18 mouse cellular contexts compared by ENCODE assay signal in genomic region chr4:119859454-119859853, GRCm38 (mm10).
A peak's percentile ranks its signal among the peaks of the same experiment; 100 is the strongest.
DNase-seq lines count a peak whose midpoint lies in the region; ATAC-seq and TF ChIP-seq lines count a peak whose summit lies in the region.
"Had no signal": no experiment of that assay in that cellular context is flagged by ENCODE, and none has a peak within 500 bp of the region (broad histone marks: within the 10 kb centered on the region; RNA-seq: fewer than 3 reads in every experiment).

No protein-coding gene starts in this region.

- DNase-seq in cerebellum, postnatal 14 days: peak; percentile 54 to 65
- DNase-seq in heart, postnatal 25 days (ENCODE audit: low spot score): peak; percentile 30
- DNase-seq in heart, embryonic 10.5 days (ENCODE audit: low spot score): no peak
- DNase-seq in lung, embryonic 14.5 days: peak; percentile 13
- peak; percentile 32 for DNase-seq in lung, postnatal 25 days (ENCODE audit: low spot score)
- no peak for DNase-seq in right cerebral cortex, postnatal 25 days
- DNase-seq: B cell, adult 2 months; cerebellum, adult 11-12 months; liver, embryonic 13.5 days; right cerebral cortex, adult 18-20 months had no signal

- H3K9ac ChIP-seq in lung, embryonic 14.5 days: no peak overlapping the region
- H3K9ac ChIP-seq: forebrain, embryonic 15.5 days; heart, embryonic 15.5 days; hindbrain, embryonic 12.5 days; limb, embryonic 12.5 days; liver, embryonic 13.5 days had no signal

- intact Hi-C loops in heart, postnatal 25 days (cut with DNase I): no loop called here

- no peak for ATAC-seq in cerebellum, adult (ENCODE audit: insufficient number of reproducible peaks, low FRiP score, low TSS enrichment)
- no peak for ATAC-seq in lung, embryonic 14.5 days (ENCODE audit: insufficient read depth)
- ATAC-seq: forebrain, embryonic 15.5 days; inflammation-experienced regulatory T-cells, adult 6 months had no signal

- H3K4me3 ChIP-seq in heart, embryonic 10.5 days: no peak overlapping the region
- H3K4me3 ChIP-seq in lung, embryonic 14.5 days (ENCODE audit: low read depth, low read length): no peak overlapping the region
- H3K4me3 ChIP-seq: erythroblast, embryonic 14.5 days; forebrain, embryonic 15.5 days; heart, embryonic 15.5 days; hindbrain, embryonic 12.5 days; limb, embryonic 12.5 days; liver, embryonic 13.5 days had no signal

- peaks cover 23% of the 10 kb centered on the region for H3K4me1 ChIP-seq in heart, embryonic 10.5 days
- H3K4me1 ChIP-seq in lung, embryonic 14.5 days (ENCODE audit: insufficient read depth): no peaks in the 10 kb centered on the region; the same call in 1 of the 2 replicates
- H3K4me1 ChIP-seq: heart, embryonic 15.5 days; liver, embryonic 13.5 days had no signal

- H3K4me2 ChIP-seq in lung, embryonic 14.5 days: no peak overlapping the region
- H3K4me2 ChIP-seq: forebrain, embryonic 15.5 days; heart, embryonic 15.5 days; hindbrain, embryonic 12.5 days; limb, embryonic 12.5 days; liver, embryonic 13.5 days had no signal

- no peak for TF ChIP-seq CTCF in lung, embryonic 14.5 days (IDR thresholded peaks at IDR 0.05; ENCODE audit: low read depth)

- no peaks in the 10 kb centered on the region for H3K9me3 ChIP-seq in heart, embryonic 10.5 days
- no peaks in the 10 kb centered on the region for H3K9me3 ChIP-seq in lung, embryonic 14.5 days (ENCODE audit: low read depth, low read length)
- H3K9me3 ChIP-seq: forebrain, embryonic 15.5 days; heart, embryonic 15.5 days; hindbrain, embryonic 12.5 days; limb, embryonic 12.5 days; liver, embryonic 13.5 days had no signal

- 0 out of 2 replicates have a peak, but pooled peaks cover 3% of the 10 kb centered on the region for H3K27me3 ChIP-seq in heart, embryonic 10.5 days (ENCODE audit: insufficient read depth, poor library complexity, severe bottlenecking)
- H3K27me3 ChIP-seq in lung, embryonic 14.5 days (ENCODE audit: insufficient read depth, low read length): no peaks in the 10 kb centered on the region
- H3K27me3 ChIP-seq: forebrain, embryonic 15.5 days; heart, embryonic 15.5 days; hindbrain, embryonic 12.5 days; liver, embryonic 13.5 days had no signal

- WGBS in heart, embryonic 10.5 days: 51% methylated on average over 4 of the region's 4 CpGs
- 32% methylated on average over 4 of the region's 4 CpGs for WGBS in lung, embryonic 14.5 days

- H3K27ac ChIP-seq in heart, embryonic 10.5 days: no peak overlapping the region
- no peak overlapping the region for H3K27ac ChIP-seq in lung, embryonic 14.5 days (ENCODE audit: low read depth)
- H3K27ac ChIP-seq: forebrain, embryonic 15.5 days; heart, embryonic 15.5 days; hindbrain, embryonic 12.5 days; kidney, postnatal 0 days; limb, embryonic 12.5 days; liver, embryonic 13.5 days had no signal

- H3K36me3 ChIP-seq in heart, embryonic 10.5 days: no peaks in the 10 kb centered on the region
- H3K36me3 ChIP-seq in lung, embryonic 14.5 days (ENCODE audit: insufficient read depth): no peaks in the 10 kb centered on the region
- H3K36me3 ChIP-seq: forebrain, embryonic 15.5 days; heart, embryonic 15.5 days; hindbrain, embryonic 12.5 days; limb, embryonic 12.5 days; liver, embryonic 13.5 days had no signal

Comparison
In these comparisons a context has a peak if more than half of its experiments do, and no peak if none do; other contexts are left out.
1. DNase-seq: peak in cerebellum, postnatal 14 days (2 of 2), heart, postnatal 25 days (single experiment), lung, embryonic 14.5 days (single experiment) and lung, postnatal 25 days (single experiment); none in heart, embryonic 10.5 days (single experiment) and right cerebral cortex, postnatal 25 days (single experiment).